Mouse (Mus musculus): Measurements from ENCODE around the gene C1rl. TPM values are rescaled to one million over a fixed set of nuclear protein-coding genes. Genes with fewer than 3 reads are reported as not detected.
"Not testable (repeated sequence)": the region's sequence is repeated elsewhere in the genome, so short reads cannot be mapped to it uniquely, and the experiment has no call there.

The C1rl gene
- polyA plus RNA-seq, 1 experiment from 2014 or later = 0.31 TPM

GRCm38 (mm10) chr6:124545425-124545824 is 52.5 kb downstream of the C1rl start:
- H3K9ac ChIP-seq = no peak overlapping the region
- 75% methylated on average over 2 of the region's 2 CpGs for WGBS
- ATAC-seq (ENCODE audit: insufficient number of reproducible peaks, low FRiP score) = no peak

GRCm38 (mm10) chr6:124547979-124548378 is 55.1 kb downstream of the C1rl start:
- ATAC-seq (ENCODE audit: insufficient number of reproducible peaks, low FRiP score); H3K27ac ChIP-seq (ENCODE audit: poor library complexity, severe bottlenecking): not testable (repeated sequence)
- 77% methylated on average over 3 of the region's 3 CpGs for WGBS

More at GRCm38 (mm10) chr6:124545425-124545824, 52.5 kb downstream of the C1rl start:
- Histone ChIP-seq H3K9me3 (replicated peaks) (peaks cover 10% of the 10 kb centered on the region), H3K4me2 (no peak overlapping the region), H3K4me3 (no peak overlapping the region), H3K27ac (ENCODE audit: poor library complexity, severe bottlenecking) (no peak overlapping the region), H3K27me3 (replicated peaks) (no peaks in the 10 kb centered on the region), H3K4me1 (replicated peaks) (no peaks in the 10 kb centered on the region), H3K36me3 (no peaks in the 10 kb centered on the region)

GRCm38 (mm10) chr6:124549023-124549550 is 56.2 kb downstream of the C1rl start:
- 87% methylated on average over 3 of the region's 3 CpGs for WGBS
- Histone ChIP-seq H3K27ac (ENCODE audit: poor library complexity, severe bottlenecking) (no peak overlapping the region), H3K36me3 (no peaks in the 10 kb centered on the region), H3K4me1 (replicated peaks) (no peaks in the 10 kb centered on the region), H3K9me3 (replicated peaks) (peaks cover 19% of the 10 kb centered on the region), H3K4me3 (no peak overlapping the region), H3K9ac (no peak overlapping the region), H3K4me2 (no peak overlapping the region), H3K27me3 (replicated peaks) (no peaks in the 10 kb centered on the region)
- no peak for ATAC-seq (ENCODE audit: insufficient number of reproducible peaks, low FRiP score)

More at GRCm38 (mm10) chr6:124547979-124548378, 55.1 kb downstream of the C1rl start:
- not testable (repeated sequence) for H3K4me3 ChIP-seq; H3K4me2 ChIP-seq; H3K27me3 ChIP-seq (replicated peaks); H3K4me1 ChIP-seq (replicated peaks); H3K9ac ChIP-seq; H3K36me3 ChIP-seq
- peaks cover 19% of the 10 kb centered on the region for H3K9me3 ChIP-seq (replicated peaks)

GRCm38 (mm10) chr6:124552766-124553165 is 59.9 kb downstream of the C1rl start:
- no peak for ATAC-seq (ENCODE audit: insufficient number of reproducible peaks, low FRiP score)
- Histone ChIP-seq H3K4me3 (no peak overlapping the region), H3K4me1 (replicated peaks) (no peaks in the 10 kb centered on the region), H3K27me3 (replicated peaks) (no peaks in the 10 kb centered on the region), H3K4me2 (no peak overlapping the region), H3K9ac (no peak overlapping the region), H3K27ac (ENCODE audit: poor library complexity, severe bottlenecking) (no peak overlapping the region), H3K36me3 (no peaks in the 10 kb centered on the region), H3K9me3 (replicated peaks) (peaks cover 19% of the 10 kb centered on the region)
- 52% methylated on average over 22 of the region's 22 CpGs for WGBS

GRCm38 (mm10) chr6:124555956-124556355 is 63.0 kb downstream of the C1rl start:
- H3K9me3 ChIP-seq (replicated peaks); H3K4me1 ChIP-seq (replicated peaks); H3K27me3 ChIP-seq (replicated peaks); H3K36me3 ChIP-seq; H3K9ac ChIP-seq; H3K4me3 ChIP-seq; H3K4me2 ChIP-seq; H3K27ac ChIP-seq (ENCODE audit: poor library complexity, severe bottlenecking); ATAC-seq (ENCODE audit: insufficient number of reproducible peaks, low FRiP score): not testable (repeated sequence)
- WGBS = 60% methylated on average over 2 of the region's 2 CpGs

Other genes starting within 250 kb of the C1rl start
- gene Cd163, start 188.5 kb upstream of the C1rl start, polyA plus RNA-seq (2016; fragmentation: Nextera tagmentation; extraction: Ambion mirVana) = not detected in 2 replicates
- 23.7 and 25.4 TPM in 2 replicates for gene Pex5, start 78.0 kb upstream of the C1rl start, polyA plus RNA-seq (2016; fragmentation: Nextera tagmentation; extraction: Ambion mirVana)
- 1.5 and 1.7 TPM in 2 replicates for gene Clstn3, start 28.3 kb upstream of the C1rl start, polyA plus RNA-seq (2016; fragmentation: Nextera tagmentation; extraction: Ambion mirVana)
- gene C1ra, start 19.3 kb downstream of the C1rl start, polyA plus RNA-seq (2016; fragmentation: Nextera tagmentation; extraction: Ambion mirVana) = 0.19 and 0.24 TPM in 2 replicates
- gene C1s1, start 49.2 kb downstream of the C1rl start, polyA plus RNA-seq (2016; fragmentation: Nextera tagmentation; extraction: Ambion mirVana) = 0.49 TPM in 1 of 2 replicates, not detected in the other
- not detected in 2 replicates for gene C1rb, start 77.2 kb downstream of the C1rl start, polyA plus RNA-seq (2016; fragmentation: Nextera tagmentation; extraction: Ambion mirVana)
- not detected in 2 replicates for gene C1s2, start 143.0 kb downstream of the C1rl start, polyA plus RNA-seq (2016; fragmentation: Nextera tagmentation; extraction: Ambion mirVana)
- 37.4 and 40.0 TPM in 2 replicates for gene Lpcat3, start 169.9 kb downstream of the C1rl start, polyA plus RNA-seq (2016; fragmentation: Nextera tagmentation; extraction: Ambion mirVana)
- 105 and 107 TPM in 2 replicates for gene Emg1, start 219.1 kb downstream of the C1rl start, polyA plus RNA-seq (2016; fragmentation: Nextera tagmentation; extraction: Ambion mirVana)
- 345 and 349 TPM in 2 replicates for gene Phb2, start 219.2 kb downstream of the C1rl start, polyA plus RNA-seq (2016; fragmentation: Nextera tagmentation; extraction: Ambion mirVana)
- gene Ptpn6, start 245.6 kb downstream of the C1rl start, polyA plus RNA-seq (2016; fragmentation: Nextera tagmentation; extraction: Ambion mirVana) = 4.4 and 4.9 TPM in 2 replicates
- gene Grcc10, start 248.3 kb downstream of the C1rl start, polyA plus RNA-seq (2016; fragmentation: Nextera tagmentation; extraction: Ambion mirVana) = 352 and 365 TPM in 2 replicates